Mouse (Mus musculus): Measurements from ENCODE around the gene Fosl2.

Gene Fosl2

GRCm38 (mm10) chr5:32135336-32136206 lies at the start of gene Fosl2:
Gene Fosl2, plus strand, starts transcription at chr5:32135801.
- DNase-seq, result peak; percentile 94 to 95

DNA sequence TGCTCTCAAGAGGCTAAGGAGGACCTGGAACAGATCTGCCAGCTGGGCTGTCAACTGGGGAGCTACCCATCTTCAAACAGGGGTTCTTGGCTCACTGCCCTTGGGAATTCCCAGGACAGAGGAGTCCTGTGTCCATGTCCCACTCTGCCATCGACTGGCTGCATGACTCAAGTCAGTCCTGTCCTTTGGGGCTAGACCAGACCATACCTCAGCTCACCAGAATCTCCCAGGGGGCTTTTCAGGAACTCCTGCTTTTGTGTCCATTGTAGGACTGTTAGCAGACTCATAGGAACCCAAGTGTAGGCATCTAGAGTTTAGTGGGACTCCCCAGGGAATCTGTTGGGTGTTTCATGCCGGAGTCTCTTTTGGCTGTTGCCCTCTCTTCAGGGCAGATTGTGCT lies 49.6 kb upstream of the Fosl2 start:
- DNase-seq, result no peak

GRCm38 (mm10) chr5:32086526-32087090 lies 49.0 kb upstream of the Fosl2 start:
- peak; percentile 49 to 54 for DNase-seq

- no peak for DNase-seq
Measured at GRCm38 (mm10) chr5:32089481-32089880, 46.1 kb upstream of the Fosl2 start.

DNA sequence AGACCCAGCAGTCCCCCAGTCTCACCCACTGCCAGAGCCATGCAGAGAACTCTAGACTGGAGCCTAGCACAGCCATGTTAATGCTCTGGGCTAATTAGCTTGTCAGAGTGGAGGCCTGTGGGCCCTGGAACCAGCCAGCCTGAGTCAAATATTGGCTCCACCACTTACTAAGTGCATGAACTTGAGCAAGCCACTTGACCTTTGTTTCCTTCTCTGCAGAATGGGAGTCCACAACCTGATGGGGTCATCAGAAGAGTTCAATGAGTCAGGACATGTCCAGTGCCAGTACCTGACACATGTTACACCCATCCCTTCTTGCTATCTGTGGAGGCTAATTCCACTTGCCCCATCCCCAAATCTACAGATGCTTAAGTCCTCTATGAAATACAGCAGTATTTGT lies 43.3 kb upstream of the Fosl2 start:
- DNase-seq, result peak in 1 of 2 experiments; percentile 22

GRCm38 (mm10) chr5:32098691-32099090 lies 36.9 kb upstream of the Fosl2 start:
- no peak for DNase-seq

DNA sequence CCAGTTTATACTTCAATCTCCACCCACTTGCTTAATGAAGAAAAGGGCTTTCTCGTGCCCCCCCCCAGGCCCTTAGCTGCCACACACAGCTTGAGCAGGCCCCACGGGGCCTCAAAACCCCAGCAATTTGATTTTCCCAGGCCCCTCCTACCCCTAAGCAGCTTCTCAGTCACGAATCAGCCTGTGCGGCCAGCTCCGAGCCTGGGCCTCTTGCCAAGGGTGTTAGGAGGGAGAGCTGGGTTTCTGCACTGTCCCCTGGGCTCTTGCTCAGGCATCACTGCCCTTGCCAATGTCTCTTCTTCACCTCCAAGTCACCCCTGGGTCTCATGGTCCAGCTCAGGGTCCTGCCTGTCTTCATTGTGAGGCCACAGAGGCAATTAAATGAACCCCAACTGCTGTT lies 33.1 kb upstream of the Fosl2 start:
- DNase-seq, result no peak

DNA sequence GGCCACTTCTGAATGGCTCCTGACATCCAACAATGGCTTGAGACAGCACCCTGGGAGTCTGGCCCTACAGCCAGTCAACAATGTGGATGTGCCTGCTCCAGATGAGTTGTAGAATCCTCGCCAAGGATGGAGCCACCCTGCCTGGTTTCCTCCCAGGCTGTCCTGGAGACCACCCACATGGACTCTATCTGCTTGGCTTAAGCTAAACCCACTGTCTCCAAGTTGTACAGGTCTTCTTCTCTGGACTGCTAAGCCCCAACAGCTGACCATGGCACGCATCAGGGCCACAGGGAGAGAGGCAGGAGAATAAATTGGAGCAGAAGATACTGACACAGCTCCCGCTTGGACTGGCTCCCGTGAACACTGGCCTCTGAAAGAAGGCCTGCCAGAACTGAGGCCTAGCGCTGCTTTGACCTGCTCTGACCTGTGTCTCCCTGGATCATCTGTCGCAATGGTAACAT lies 32.6 kb upstream of the Fosl2 start:
- no peak for DNase-seq

GRCm38 (mm10) chr5:32103545-32103944 lies 32.1 kb upstream of the Fosl2 start:
- DNase-seq, result no peak

DNA sequence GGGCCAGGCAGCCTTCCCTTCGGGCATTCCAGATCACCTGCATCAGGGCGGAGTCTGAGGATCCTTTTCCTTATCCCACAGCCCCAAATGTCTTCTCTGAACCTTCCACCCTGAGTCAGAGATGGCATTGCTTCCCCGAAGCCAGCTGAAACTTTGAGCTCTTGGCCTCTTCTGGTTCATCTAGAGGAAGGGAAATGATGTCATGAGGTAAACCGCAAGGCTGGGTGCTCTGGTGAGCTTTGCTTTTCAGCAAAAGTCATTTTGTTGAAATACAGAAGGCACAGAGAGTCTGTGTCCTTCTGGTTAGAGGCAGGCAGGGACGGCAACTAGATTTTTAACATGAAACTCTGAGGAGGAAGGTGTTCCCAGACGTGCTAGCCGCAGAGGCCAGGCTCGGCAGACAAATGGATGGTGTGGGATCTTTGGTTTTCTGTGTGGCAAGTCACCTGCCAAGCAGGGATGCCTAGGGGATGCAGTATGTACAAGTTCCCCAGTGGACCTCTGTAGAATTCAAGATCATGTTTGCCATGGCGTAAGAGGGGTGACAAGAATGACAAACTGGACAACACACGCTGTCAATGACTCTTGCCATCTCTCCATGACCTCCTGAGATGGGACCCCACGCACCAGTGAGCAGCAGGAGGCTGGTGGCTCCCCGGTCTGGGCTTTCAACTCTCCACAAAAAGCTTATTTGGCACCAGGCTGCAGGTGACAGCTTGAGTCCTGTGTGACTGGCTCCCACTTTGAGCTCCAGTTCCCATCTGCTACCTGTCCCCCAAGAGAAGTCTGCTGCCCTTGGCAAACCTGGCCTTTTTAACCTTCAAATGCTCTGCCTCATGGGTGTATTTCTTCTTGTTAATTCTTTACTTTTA lies 31.2 kb upstream of the Fosl2 start:
- DNase-seq, result no peak

- no peak for DNase-seq
Measured at GRCm38 (mm10) chr5:32106473-32107140, 29.0 kb upstream of the Fosl2 start.

DNA sequence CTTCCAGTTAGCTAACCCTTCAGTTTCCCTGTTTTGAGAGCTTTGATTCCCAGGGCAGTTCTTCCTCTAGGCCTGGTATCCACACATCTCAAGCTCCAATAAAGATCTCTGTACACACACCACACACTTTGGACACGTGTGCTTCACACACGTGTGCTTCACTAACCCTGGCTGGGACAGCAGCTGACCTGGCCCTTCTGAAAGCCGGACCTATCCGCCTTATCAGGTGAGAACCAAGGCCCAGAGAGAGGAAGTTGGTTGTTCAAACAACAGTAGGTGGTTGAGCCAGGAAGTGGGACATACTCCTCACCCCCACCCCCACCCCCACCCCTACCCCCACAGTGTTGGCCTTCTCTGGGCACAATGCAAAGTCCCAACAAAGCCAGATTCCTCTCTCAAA lies 24.9 kb upstream of the Fosl2 start:
- no peak for DNase-seq

DNA sequence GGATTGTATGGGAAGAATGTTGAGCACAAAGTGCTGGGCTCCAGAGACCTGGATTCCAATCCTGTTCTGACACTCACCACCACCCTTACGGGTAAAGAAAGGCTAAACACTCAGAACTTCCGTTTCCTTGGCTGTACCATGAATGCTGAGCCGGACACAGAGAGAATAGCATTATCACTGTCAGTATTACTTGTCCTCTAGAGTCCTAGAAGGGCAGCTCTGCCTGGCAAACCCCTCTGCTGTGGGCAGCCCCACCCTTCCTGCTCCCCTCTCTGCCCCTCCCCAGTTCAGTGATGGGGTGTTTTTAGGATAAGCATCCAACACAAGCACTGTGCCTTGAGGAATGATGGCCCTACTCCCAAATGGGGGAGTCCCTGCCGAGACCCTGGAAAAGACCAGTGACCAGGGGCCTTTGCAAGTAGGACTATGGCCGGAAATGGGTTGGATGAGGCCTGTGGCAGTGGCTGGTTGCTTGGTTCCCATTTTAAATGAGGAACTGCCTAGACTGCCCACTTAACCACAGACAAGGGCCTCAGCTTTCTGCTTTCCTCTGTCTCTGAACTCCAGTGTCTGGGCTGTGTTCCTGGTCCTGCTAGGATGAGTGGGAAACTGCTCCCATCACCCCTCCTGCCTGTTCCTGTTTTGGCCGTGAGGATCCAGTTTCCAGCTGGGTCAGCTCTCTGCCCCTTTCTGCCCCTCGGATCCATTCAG lies 23.2 kb upstream of the Fosl2 start:
- DNase-seq, result no peak

DNA sequence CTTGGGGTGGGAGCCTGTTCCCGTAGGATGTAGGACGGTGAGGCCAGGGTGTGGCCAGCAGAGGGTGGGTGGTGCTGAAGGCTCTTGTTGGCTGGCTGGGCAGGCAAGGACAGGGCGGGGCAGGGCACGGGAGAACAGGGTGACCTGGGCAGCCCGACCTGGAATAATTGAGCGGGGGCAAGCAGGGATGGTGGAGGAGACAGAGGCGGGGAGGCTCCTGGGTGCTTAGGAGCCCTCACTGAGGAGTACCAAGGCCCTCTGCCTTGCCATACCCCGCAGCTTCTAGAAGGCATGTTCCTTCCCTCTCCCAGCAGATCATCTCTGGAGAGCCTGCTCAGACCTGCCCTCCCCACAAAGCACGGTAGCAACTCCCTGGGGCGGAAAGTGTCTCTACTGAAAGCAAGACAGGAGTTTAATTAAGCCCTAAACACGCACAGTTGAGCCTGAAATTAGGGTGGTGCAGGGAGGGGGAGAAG lies 14.7 kb upstream of the Fosl2 start:
- DNase-seq, result no peak

DNA sequence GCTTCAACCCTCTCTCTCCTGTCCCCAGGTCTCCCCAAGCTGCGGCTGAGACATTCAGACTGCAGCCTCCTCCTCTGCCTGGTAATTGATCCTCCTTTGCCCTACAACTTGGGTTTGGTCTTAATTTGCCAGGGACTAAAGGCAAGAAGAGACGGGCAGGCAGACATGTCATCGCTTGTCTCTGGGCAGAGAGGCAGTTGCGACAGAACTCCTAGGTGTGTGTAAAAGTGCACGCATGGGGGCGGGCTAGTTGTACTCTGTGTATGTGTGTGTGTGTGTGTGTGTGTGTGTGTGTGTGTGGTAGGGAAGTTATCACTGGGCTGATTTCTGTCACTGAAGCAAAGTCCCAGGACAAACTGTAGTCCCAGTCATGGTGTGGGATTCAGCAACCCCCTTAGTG lies 13.7 kb upstream of the Fosl2 start:
- no peak for DNase-seq

GRCm38 (mm10) chr5:32122363-32122762 lies 13.2 kb upstream of the Fosl2 start:
- no peak for DNase-seq

- DNase-seq, result no peak
Measured at GRCm38 (mm10) chr5:32124957-32125356, 10.6 kb upstream of the Fosl2 start.

- no peak for DNase-seq
Measured at GRCm38 (mm10) chr5:32127226-32127625, 8.4 kb upstream of the Fosl2 start.

GRCm38 (mm10) chr5:32127927-32128326 lies 7.7 kb upstream of the Fosl2 start:
- DNase-seq, result no peak

GRCm38 (mm10) chr5:32132971-32133501 lies 2.6 kb upstream of the Fosl2 start:
- peak; percentile 17 to 26 for DNase-seq

- peak; percentile 53 to 57 for DNase-seq
Measured at GRCm38 (mm10) chr5:32133549-32134004, 2.0 kb upstream of the Fosl2 start.
